Mouse (Mus musculus) G1E (cell line): ENCODE data around the gene 4930451I11Rik. TPM values are rescaled to one million over a fixed set of nuclear protein-coding genes. Genes with fewer than 3 reads are reported as not detected.
A peak's percentile ranks its signal among the peaks of the same experiment; 100 is the strongest.

ENCODE experiments used
- ATAC-seq: 2 replicates; pipeline ENCODE4 v1.8.0; 2016; ENCODE audit warnings: mild to moderate bottlenecking; ENCODE audit not compliant: insufficient number of reproducible peaks, poor library complexity, low FRiP score, severe bottlenecking; ENCODE audit errors: extremely low read depth
- DNase-seq: peaks from one replicate; pipeline ENCODE4 v3.0.0; 2012; ENCODE audit warnings: low spot score
- H3K27me3 ChIP-seq: 2 replicates; pipeline ENCODE4 v1.6.1; 2012; ENCODE audit warnings: mild to moderate bottlenecking, low read length, inconsistent platforms; ENCODE audit not compliant: insufficient read depth
- H3K36me3 ChIP-seq: replicated peaks from 2 replicates; pipeline ENCODE3; 2012; ENCODE audit warnings: mild to moderate bottlenecking, inconsistent platforms
- H3K4me1 ChIP-seq: 2 replicates; pipeline ENCODE4 v1.6.1; 2012; ENCODE audit warnings: low read depth, low read length, inconsistent platforms, mixed read lengths; ENCODE audit not compliant: insufficient read depth
- H3K4me3 ChIP-seq: 2 replicates; pipeline ENCODE4 v1.5.1; 2012; ENCODE audit warnings: low read depth, mild to moderate bottlenecking, inconsistent platforms, low read length, moderate library complexity, mixed read lengths
- H3K9me3 ChIP-seq: replicated peaks from 2 replicates; pipeline ENCODE4 v1.6.1; 2012; ENCODE audit warnings: inconsistent platforms
- CTCF ChIP-seq: IDR thresholded peaks from 2 replicates; pipeline ENCODE4 v1.5.1; 2012; ENCODE audit warnings: low read depth, low read length, inconsistent platforms, mixed read lengths
- GATA1 ChIP-seq: IDR thresholded peaks from 2 replicates; pipeline ENCODE4 v1.6.1; 2012; ENCODE audit warnings: borderline replicate concordance, low read length, inconsistent platforms, mixed read lengths
- GATA2 ChIP-seq: IDR thresholded peaks from 2 replicates; pipeline ENCODE4 v1.6.1; 2012; ENCODE audit warnings: low read depth, low read length, inconsistent platforms, borderline replicate concordance
- POLR2AphosphoS5 ChIP-seq: IDR thresholded peaks from 2 replicates; pipeline ENCODE4 v1.6.1; 2012; ENCODE audit warnings: low read depth, low read length, inconsistent platforms; ENCODE audit not compliant: insufficient replicate concordance
- TAL1 ChIP-seq: conservative IDR thresholded peaks from 2 replicates; pipeline ENCODE4 v1.6.1; 2012; ENCODE audit warnings: low read depth, low read length, inconsistent platforms, mixed read lengths
- polyA plus RNA-seq: library from polyadenylated mRNA; stranded (reverse); fragments of >175 nt; gene quantifications from 2 replicates; pipeline ENCODE4 v1.2.3, GENCODE M21; 2012
- total RNA-seq, 2 experiments: library from RNA; stranded (forward) in 1 of 2; stranded (reverse) in 1 of 2; fragments of 200-1000 nt in 1 of 2; fragments of >200 nt in 1 of 2; fragmentation: Nextera tagmentation in 1 of 2; gene quantifications; 2 replicates each; pipeline ENCODE4 v1.2.3; 2014 to 2017

The 4930451I11Rik gene
- total and polyA plus RNA-seq, 3 experiments, result not detected

- Histone ChIP-seq H3K4me1 (peaks cover 70% of the 10 kb centered on the region), H3K9me3 (no peaks in the 10 kb centered on the region), H3K27me3 (no peaks in the 10 kb centered on the region), H3K36me3 (peaks cover 79% of the 10 kb centered on the region), H3K4me3 (no peak overlapping the region; the same call in 1 of the 2 replicates)
- DNase-seq (no peak), ATAC-seq (no peak)
- TF ChIP-seq POLR2AphosphoS5 (peak; percentile 56; the same call in 1 of the 2 replicates), TAL1 (no peak), GATA2 (no peak), GATA1 (no peak)
These were observed 37.8 kb downstream of the 4930451I11Rik start for GRCm38 (mm10) chr7:126793456-126794270.

GRCm38 (mm10) chr7:126792721-126793443 lies 38.6 kb downstream of the 4930451I11Rik start:
- TF ChIP-seq CTCF, result no peak
- no peak for TF ChIP-seq GATA1
- TF ChIP-seq POLR2AphosphoS5, result no peak; the same call in 1 of the 2 replicates
- TF ChIP-seq GATA2, result no peak
- no peaks in the 10 kb centered on the region for H3K9me3 ChIP-seq
- peaks cover 78% of the 10 kb centered on the region for H3K4me1 ChIP-seq
- peaks cover 80% of the 10 kb centered on the region for H3K36me3 ChIP-seq
- ATAC-seq (no peak), DNase-seq (no peak)
- no peaks in the 10 kb centered on the region for H3K27me3 ChIP-seq
- peak overlapping the region; percentile 88 for H3K4me3 ChIP-seq

- DNase-seq (peak; percentile 91), ATAC-seq (peak; percentile 84)
- Histone ChIP-seq H3K4me3 (peak within 1 kb of the TSS; percentile 88), H3K27me3 (no peaks in the 10 kb centered on the region), H3K9me3 (no peaks in the 10 kb centered on the region), H3K4me1 (peaks cover 74% of the 10 kb centered on the region), H3K36me3 (peaks cover 80% of the 10 kb centered on the region)
- TF ChIP-seq GATA2, result no peak
- 0 out of 2 replicates have a peak, but pooled peaks have one; percentile 75 for TF ChIP-seq POLR2AphosphoS5
These were observed 39.4 kb downstream of the 4930451I11Rik start, which contains the start of gene Ppp4c for GRCm38 (mm10) chr7:126791851-126792720. Gene Ppp4c, minus strand, starts transcription at chr7:126792496.

- Histone ChIP-seq H3K9me3 (no peaks in the 10 kb centered on the region), H3K4me1 (peaks cover 57% of the 10 kb centered on the region), H3K4me3 (no peak overlapping the region), H3K27me3 (no peaks in the 10 kb centered on the region), H3K36me3 (peaks cover 80% of the 10 kb centered on the region)
- TF ChIP-seq CTCF (no peak), GATA2 (no peak), GATA1 (no peak), TAL1 (no peak), POLR2AphosphoS5 (no peak)
- ATAC-seq (no peak), DNase-seq (no peak)
These were observed 42.3 kb downstream of the 4930451I11Rik start for GRCm38 (mm10) chr7:126789141-126789540.

- no peaks in the 10 kb centered on the region for H3K9me3 ChIP-seq
These were observed 45.3 kb downstream of the 4930451I11Rik start for GRCm38 (mm10) chr7:126786142-126786541.

GRCm38 (mm10) chr7:126785056-126785455 lies 46.4 kb downstream of the 4930451I11Rik start:
- TF ChIP-seq CTCF, result no peak
- TF ChIP-seq TAL1, result no peak
- H3K4me1 ChIP-seq, result peaks cover 60% of the 10 kb centered on the region
- no peaks in the 10 kb centered on the region for H3K27me3 ChIP-seq
- ATAC-seq (no peak), DNase-seq (no peak)
- no peaks in the 10 kb centered on the region for H3K9me3 ChIP-seq
- no peak overlapping the region for H3K4me3 ChIP-seq
- H3K36me3 ChIP-seq, result peaks cover 87% of the 10 kb centered on the region

More at GRCm38 (mm10) chr7:126786142-126786541, 45.3 kb downstream of the 4930451I11Rik start:
- no peak for TF ChIP-seq POLR2AphosphoS5
- no peak for TF ChIP-seq TAL1
- TF ChIP-seq CTCF, result no peak
- no peak for TF ChIP-seq GATA2
- H3K4me1 ChIP-seq, result peaks cover 56% of the 10 kb centered on the region
- peaks cover 98% of the 10 kb centered on the region for H3K36me3 ChIP-seq
- no peaks in the 10 kb centered on the region for H3K27me3 ChIP-seq
- DNase-seq (no peak), ATAC-seq (no peak)
- H3K4me3 ChIP-seq, result no peak overlapping the region
